ENCODE assay signal across 19 mouse cellular contexts in genomic region chr2:21053596-21053995, GRCm38 (mm10).
A peak's percentile ranks its signal among the peaks of the same experiment; 100 is the strongest.
DNase-seq lines count a peak whose midpoint lies in the region; ATAC-seq and TF ChIP-seq lines count a peak whose summit lies in the region.
"Had no signal": no experiment of that assay in that cellular context is flagged by ENCODE, and none has a peak within 500 bp of the region (broad histone marks: within the 10 kb centered on the region; RNA-seq: fewer than 3 reads in every experiment).

No protein-coding gene starts in this region.

- no peak overlapping the region for H3K9ac ChIP-seq in stomach, postnatal 0 days (ENCODE audit: low read length)
- H3K9ac ChIP-seq: forebrain, postnatal 0 days had no signal

- H3K4me3 ChIP-seq in stomach, postnatal 0 days (ENCODE audit: low read depth, low read length) = no peak overlapping the region

- TF ChIP-seq CTCF in stomach, postnatal 0 days (IDR thresholded peaks at IDR 0.05; ENCODE audit: low read depth) = no peak

- 75% methylated on average over 5 of the region's 5 CpGs for WGBS in stomach, postnatal 0 days

- ATAC-seq in frontal cortex, adult (ENCODE audit: low TSS enrichment) = peak; percentile 82
- ATAC-seq in stomach, postnatal 0 days (ENCODE audit: low FRiP score, low TSS enrichment) = no peak
- ATAC-seq: forebrain, postnatal 0 days; hindbrain, embryonic 16.5 days had no signal

- no peak overlapping the region for H3K4me2 ChIP-seq in stomach, postnatal 0 days (replicated peaks; ENCODE audit: low read depth)
- H3K4me2 ChIP-seq: midbrain, embryonic 11.5 days had no signal

- no peaks in the 10 kb centered on the region for H3K27me3 ChIP-seq in stomach, postnatal 0 days (ENCODE audit: control insufficient read depth, insufficient read depth, low read length)

- H3K27ac ChIP-seq in stomach, postnatal 0 days (replicated peaks) = no peak overlapping the region
- H3K27ac ChIP-seq: macrophage had no signal

- no peak for DNase-seq in frontal cortex, postnatal 10 days (ENCODE audit: low spot score in 2 of 2)
- peak; percentile 47 to 62 for DNase-seq in left cerebral cortex, adult 18-20 months (ENCODE audit: low spot score in 2 of 2)
- DNase-seq in left cerebral cortex, postnatal 10 days (ENCODE audit: extremely low spot score in 1 of 2, low spot score in 2 of 2) = no peak
- DNase-seq in right cerebral cortex, adult 2 months (ENCODE audit: low spot score in 2 of 2) = peak; percentile 59 to 65
- no peak for DNase-seq in right cerebral cortex, postnatal 14 days
- no peak for DNase-seq in spleen, postnatal 14 days (ENCODE audit: low spot score in 2 of 2)
- DNase-seq in stomach, postnatal 0 days (ENCODE audit: low spot score) = no peak
- DNase-seq: adrenal gland, postnatal 14 days; cerebellum, adult 11 months; cerebellum, postnatal 10 days; forebrain, postnatal 0 days; gastrocnemius, postnatal 25 days; kidney, adult 11 months; liver; thymus, postnatal 36 days had no signal

- no peaks in the 10 kb centered on the region for H3K4me1 ChIP-seq in stomach, postnatal 0 days (replicated peaks; ENCODE audit: control insufficient read depth, insufficient read depth)

- no peak for TF ChIP-seq EP300 in stomach, postnatal 0 days (optimal IDR thresholded peaks at IDR 0.05)

- intact Hi-C loops in left cerebral cortex, postnatal 10 days (cut with DNase I) = no loop called here

- no peaks in the 10 kb centered on the region for H3K36me3 ChIP-seq in stomach, postnatal 0 days (ENCODE audit: control insufficient read depth, insufficient read depth, low read length)

- H3K9me3 ChIP-seq in stomach, postnatal 0 days (ENCODE audit: control insufficient read depth, low read length) = no peaks in the 10 kb centered on the region

Comparison
In these comparisons a context has a peak if more than half of its experiments do, and no peak if none do; other contexts are left out.
1. DNase-seq: peak in left cerebral cortex, adult 18-20 months (2 of 2) and right cerebral cortex, adult 2 months (2 of 2); none in frontal cortex, postnatal 10 days (0 of 2), left cerebral cortex, postnatal 10 days (0 of 2), right cerebral cortex, postnatal 14 days (single experiment), spleen, postnatal 14 days (0 of 2) and stomach, postnatal 0 days (single experiment).